Mouse (Mus musculus) ovary, postnatal 36 days (tissue): ENCODE data around the gene Dntt.

Source experiments
- DNase-seq: peaks from one replicate; pipeline ENCODE4 v3.0.0; 2022; ENCODE audit warnings: low spot score, mixed read lengths

Dntt gene

GRCm38 (mm10) chr19:41029219-41029618 lies at the start of gene Dntt:
TSS of gene Dntt (plus strand) at chr19:41029275.
- DNase-seq = no peak

DNA sequence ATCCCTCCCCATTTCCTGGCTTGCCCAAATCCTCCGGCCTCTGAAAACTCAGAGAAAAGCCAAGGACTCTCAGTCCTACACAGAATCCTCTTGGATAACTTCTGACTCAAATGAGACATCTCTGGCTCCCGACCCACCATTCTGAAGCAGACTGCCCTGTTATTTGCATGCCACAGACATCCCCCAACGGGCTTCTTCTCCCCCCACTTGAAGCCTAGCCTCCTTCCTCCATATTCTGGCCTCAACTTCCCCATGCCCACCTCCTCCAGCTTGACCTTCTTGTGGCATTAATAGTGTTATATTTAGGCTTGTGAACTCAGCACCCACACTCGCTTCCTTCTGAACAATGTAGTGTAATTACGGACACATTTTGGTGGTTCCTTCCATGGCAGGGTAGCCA lies 48.4 kb upstream of the Dntt start:
- no peak for DNase-seq

DNA sequence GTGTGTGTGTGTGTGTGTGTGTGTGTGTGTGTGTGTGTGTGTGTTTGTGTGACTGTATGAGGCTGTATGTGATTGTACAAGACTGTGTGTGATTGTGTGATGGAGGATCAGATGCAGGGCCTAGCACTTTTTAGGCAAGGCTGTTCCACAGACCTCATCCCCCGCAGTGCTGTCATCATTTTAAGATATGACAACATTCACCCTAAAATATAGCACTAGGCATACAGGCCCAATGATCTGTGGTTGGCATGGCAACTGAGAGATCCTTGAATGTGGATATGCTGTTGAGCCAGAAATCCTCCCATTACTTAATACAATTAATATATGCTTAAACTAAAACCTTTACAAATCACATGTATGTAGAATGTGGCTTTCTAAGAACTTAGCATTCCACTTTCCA lies 44.5 kb upstream of the Dntt start:
- DNase-seq = no peak

DNA sequence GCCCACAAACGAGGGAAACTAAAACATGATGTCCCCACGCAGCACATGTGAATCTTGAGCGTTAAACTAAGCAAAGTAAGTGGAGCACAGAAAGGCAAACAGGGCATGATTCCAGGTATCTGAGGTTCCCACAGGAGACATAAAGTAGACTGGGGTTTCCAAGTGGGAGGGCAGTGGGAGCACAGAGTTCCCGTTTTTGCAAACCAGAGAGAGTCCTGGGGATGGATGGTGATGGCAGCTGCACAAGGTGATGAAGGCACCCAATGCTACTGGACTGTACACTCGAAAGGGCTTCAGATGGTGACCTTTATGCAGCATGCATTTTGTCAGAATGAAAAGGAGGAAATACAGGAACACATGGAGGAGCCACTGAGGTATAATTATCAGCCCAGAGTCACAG lies 40.2 kb upstream of the Dntt start:
- no peak for DNase-seq

GRCm38 (mm10) chr19:40989961-40990600 lies 39.0 kb upstream of the Dntt start:
- DNase-seq = no peak

DNA sequence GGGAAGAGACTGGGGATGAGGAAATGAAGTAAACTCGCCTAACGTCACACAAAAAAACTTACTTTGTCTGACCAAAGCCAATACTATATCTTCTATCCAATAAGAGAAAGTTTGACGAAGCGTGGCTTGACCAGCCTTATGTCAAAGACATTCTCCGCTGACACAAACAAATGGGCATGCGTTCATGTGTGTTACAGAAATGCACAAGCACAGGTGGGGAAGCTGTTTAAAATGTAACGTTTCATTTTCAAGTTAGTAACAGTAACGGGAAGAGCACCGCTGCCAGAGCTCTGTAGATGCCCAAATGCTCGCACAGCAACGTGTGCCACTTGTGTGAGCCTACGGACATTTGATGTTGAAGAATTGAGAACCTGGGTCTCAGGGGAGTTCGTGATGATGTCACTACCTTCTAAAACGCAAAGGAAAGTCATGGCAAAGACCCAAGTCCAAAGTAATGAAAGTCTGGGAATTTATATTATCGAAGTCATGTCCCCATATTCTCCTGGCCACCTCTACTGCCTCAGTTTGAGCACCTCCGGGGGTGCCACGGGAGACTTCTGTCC lies 38.2 kb upstream of the Dntt start:
- DNase-seq = no peak

DNA sequence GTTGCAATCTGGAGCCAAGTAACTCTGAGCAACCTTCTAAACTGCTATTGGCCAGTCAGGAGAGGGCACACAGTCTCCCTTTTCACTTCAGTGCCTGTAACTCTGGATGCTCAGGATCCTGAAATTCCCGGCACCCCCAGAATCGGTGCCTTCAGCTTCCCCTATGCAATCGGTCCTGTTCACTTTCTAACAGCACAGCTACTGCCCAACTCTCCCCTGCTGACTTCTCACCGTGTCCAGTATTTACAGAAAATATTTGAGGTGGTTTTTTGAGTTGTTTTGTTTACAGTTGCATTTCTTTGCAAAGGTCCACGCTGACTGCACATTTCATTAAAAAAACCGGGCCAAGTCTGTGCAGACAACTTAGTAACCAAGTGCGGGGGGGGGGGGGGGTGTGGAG lies 37.4 kb upstream of the Dntt start:
- DNase-seq = no peak

DNA sequence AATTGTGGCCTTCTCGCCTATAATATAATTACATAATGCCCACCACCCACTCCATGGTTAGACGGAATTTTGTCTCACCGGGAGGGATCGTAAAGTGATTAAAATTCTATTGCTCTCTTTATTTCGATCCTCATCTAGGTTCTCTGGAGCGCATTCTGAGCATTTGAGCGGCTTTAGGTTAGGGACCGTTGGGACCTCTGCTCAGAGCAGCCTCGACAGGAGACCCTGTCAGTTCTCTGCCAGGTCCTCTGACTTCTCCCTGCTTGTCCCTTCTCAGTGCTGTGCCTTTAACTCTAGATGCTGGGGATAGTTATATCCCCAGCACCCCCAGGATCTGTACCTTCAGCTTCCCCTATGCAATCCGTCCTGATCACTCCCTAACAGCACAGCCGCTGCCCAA lies 37.0 kb upstream of the Dntt start:
- no peak for DNase-seq

GRCm38 (mm10) chr19:40992517-40993044 lies 36.5 kb upstream of the Dntt start:
- DNase-seq = no peak

- no peak for DNase-seq
Observed at GRCm38 (mm10) chr19:40993356-40993755, 35.7 kb upstream of the Dntt start.

DNA sequence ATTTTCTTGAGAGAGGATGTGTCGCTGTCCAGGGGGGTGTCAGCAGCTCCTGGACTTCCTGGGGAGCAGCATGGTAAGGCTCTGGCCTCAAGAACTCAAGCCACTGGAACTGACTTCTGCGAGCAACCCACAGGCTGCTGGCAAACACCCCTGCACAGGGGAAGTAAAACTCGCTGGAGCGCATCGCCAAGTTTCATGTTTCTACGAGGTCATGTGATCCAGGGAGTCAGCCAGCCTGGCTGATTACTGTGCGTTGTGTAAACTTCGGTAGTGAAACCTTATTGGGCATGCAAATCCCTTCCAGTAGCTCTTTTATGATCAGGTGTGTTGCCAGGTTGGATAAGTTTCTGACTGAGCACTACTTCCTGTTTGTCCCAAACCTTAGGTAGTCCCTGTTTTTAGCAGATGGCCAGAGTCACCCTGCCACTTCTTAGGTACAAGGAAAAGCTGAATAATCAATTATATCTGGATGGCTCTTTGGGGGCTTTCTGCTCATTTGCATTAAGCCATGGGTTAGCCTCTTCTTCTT lies 35.0 kb upstream of the Dntt start, which contains the start of gene Blnk:
Blnk (minus strand) TSS at position 479 of the 529 bp plus-strand sequence.
- DNase-seq = peak; percentile 60

DNA sequence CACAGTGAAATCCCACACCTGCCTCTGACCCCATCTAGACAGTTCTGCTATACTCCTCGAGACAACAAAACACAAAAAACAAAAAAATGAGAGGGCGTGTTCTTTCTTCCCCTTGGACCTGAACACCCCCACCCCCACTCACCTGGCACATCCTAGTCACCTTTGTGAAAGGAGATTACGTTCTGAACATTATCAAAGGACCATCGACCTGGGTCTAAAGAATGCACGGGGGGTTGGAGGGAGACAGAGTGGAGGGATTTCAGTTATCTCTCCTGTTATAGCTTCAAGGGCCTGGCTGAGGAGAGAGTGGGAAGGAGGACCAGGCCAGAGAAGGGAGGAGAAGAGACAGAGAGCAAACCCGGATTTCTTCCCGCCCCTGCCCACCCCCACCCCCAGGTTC lies 34.2 kb upstream of the Dntt start:
- DNase-seq = no peak

DNA sequence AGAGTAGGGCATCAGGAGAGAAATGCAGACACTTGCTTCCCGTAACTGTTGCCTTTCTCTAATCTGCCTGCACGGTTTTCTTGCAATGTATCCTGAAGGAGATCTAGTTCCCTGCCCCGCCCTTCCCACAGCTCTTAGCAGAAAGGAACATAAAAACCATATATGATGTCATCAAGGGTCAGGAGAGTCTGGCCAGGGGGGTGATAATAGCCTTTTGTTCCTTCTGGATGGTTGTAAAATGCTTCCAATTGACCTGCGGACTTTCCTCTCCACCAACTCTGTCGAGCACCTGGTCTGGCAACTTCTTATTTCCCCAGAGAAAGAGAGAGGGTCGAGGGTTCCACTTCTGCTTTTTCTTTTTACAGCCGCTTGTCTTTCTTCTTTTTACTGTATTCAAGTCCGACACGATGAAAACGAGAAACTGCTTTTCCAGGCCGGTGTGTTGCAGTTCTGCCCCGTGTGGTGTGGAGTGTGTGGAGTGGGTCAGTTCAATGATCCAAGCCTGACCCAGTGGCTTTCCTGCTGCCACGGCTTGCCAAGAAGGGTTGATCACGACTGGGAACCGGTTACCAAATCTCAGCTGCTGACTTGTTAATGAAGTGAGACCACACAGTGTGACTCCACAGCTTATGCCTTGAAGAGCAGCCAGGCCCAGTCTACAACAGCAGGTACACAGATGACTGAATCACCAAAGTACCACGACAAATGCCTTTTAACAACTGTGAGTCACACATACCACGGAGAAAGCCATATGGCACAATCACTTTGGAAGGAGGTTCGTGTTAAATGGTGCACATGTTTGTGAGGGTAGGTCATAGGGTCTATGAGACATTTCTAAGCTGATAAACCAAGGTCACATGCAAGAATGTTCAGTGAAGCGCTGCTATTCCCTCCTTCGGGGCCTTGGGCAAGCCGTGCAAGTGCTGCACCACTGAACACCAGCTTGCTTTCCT lies 33.4 kb upstream of the Dntt start:
- DNase-seq = no peak

DNA sequence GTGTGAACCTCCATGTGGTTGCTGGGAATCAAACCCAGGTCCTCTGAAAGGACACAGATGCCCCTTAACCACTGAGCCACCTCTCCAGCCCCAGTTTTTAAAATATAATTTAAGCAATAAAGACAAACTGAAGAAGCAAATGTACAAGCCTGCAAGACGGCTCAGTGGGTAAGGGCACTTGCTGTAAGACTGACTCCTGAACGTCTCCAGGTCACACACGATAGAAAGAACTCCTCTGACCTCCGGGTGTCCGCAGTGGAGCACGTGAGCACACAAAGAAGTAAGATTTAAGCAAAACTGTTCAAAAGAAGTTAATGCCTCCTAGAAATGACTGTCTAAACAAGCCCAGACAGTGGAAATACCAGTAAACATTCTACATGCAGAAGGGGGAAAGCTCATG lies 32.4 kb upstream of the Dntt start:
- no peak for DNase-seq

GRCm38 (mm10) chr19:40998469-40999170 lies 30.5 kb upstream of the Dntt start:
- DNase-seq = no peak

- no peak for DNase-seq
Observed at GRCm38 (mm10) chr19:40999569-40999968, 29.5 kb upstream of the Dntt start.

- DNase-seq = no peak
Observed at GRCm38 (mm10) chr19:41003694-41004315, 25.3 kb upstream of the Dntt start.

DNA sequence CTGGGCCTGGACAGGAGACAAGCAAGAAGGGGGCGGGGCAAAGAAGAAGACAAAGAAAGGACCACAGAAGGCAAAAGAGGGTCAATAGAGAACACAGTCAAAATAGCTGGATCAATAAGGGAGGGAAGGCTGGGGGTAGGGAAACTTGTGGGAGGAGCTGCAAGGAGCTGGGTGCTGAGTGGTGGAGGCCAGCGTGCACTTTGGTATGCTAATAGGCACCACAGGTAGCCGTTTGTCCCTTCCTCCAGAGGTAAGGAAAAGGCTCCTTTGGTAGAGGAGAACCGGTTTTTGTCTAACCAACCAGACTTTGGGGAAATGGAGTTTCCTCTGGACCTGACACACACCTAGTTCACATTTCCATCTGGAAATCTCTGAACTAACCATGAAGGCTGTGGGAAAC lies 22.5 kb upstream of the Dntt start:
- no peak for DNase-seq

DNA sequence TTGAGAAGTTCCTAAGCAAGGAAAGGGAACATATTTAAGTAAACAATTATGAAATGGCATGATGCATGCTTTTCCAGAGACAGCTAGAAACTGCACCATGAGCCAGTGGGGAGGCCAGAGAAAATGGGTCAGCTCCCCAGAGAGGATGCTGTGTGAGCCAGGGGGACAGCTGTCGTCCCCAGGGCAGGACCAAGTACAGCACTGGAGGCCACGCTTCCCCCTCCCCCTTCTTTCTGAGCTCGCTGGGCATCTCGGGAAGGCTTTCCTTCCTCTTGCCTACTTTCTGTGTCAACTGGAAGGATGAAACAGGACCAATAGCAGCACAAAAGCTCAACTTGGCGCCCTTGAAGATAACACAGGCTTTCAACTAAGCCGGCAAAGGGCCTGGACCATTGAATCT lies 21.7 kb upstream of the Dntt start:
- DNase-seq = no peak

DNA sequence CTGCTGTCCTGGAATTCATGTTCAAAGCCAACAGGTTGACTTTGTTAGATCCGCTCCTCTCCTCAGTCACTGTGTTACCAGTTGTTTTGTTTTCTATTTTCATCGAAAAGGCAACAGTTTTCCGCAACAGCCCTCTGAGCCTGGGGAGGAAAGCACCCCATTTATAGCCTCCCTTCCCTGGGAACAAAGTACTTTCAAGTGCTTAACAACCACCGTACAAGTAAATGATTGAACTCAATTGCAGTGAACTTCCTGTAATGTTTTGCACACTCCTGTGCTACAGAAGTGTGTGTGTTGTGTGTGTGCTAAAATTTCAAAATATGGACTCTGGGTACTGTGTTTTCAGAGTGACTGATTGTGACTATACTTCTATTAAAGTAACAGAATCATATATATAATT lies 21.3 kb upstream of the Dntt start:
- DNase-seq = no peak

- no peak for DNase-seq
Observed at GRCm38 (mm10) chr19:41008674-41009395, 20.2 kb upstream of the Dntt start.
